Mouse (Mus musculus): ENCODE measurements at regions not wholly inside any gene's neighbourhood (a gene's known extent, or its start where the extent isn't known, plus 50 kb on each side); places are given as distances from the start of the nearest gene placed in this dataset.

DNA sequence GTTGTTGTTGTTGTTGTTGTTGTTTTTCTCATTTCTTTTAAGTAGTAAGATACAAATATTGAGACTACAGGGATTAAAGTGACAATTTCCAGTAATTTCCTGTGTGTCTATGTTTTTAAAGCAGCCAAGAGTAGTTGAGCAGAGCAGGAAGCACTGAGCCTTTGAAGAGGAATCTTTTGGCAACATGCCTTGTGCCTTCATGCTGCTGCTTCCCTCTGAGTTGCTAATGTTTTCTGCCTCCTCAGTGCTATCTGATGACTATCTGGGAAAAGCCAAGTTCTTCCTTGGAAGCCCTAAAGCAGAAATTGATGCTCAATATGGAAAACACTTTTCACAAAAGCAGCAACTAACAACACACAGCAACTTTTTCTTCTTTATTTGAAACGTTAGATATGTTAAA lies 634.2 kb downstream of the Serpinb8 start:
- Histone ChIP-seq H3K27ac (ENCODE audit: insufficient read depth, low read length) (no peak overlapping the region), H3K4me3 (ENCODE audit: insufficient read depth, low read length) (no peak overlapping the region), H3K4me1 (ENCODE audit: control insufficient read depth, insufficient read depth, low read length) (no peaks in the 10 kb centered on the region)
- TF ChIP-seq CTCF (IDR thresholded peaks at IDR 0.05; ENCODE audit: borderline replicate concordance, insufficient read depth, low read length) (no peak), POLR2A (IDR thresholded peaks at IDR 0.05; ENCODE audit: low read depth, low read length) (no peak)

DNA sequence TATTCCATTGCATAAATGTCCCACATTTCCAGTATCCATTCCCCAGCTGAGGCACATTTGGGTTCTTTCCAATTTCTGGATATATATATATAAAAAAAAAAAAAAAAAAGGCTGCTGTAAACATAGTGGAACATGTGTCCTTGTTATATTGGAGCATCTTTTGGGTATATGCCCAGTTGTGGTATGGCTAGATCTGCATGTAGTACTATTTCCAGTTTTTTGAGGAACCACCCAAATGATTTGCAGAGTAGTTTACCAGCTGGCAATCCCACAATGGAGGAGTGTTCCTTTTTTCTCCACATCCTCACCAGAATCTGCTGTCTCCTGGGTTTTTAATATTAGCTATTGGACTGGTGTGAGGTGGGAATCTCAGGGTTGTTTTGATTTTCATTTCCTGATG lies 650.3 kb downstream of the Serpinb8 start:
- H3K4me1 ChIP-seq (ENCODE audit: control insufficient read depth, insufficient read depth, low read length) = no peaks in the 10 kb centered on the region
- TF ChIP-seq POLR2A (IDR thresholded peaks at IDR 0.05; ENCODE audit: low read depth, low read length) (no peak), CTCF (IDR thresholded peaks at IDR 0.05; ENCODE audit: borderline replicate concordance, insufficient read depth, low read length) (no peak)
- no peak overlapping the region for H3K27ac ChIP-seq (ENCODE audit: insufficient read depth, low read length)
- no peak overlapping the region for H3K4me3 ChIP-seq (ENCODE audit: insufficient read depth, low read length)

DNA sequence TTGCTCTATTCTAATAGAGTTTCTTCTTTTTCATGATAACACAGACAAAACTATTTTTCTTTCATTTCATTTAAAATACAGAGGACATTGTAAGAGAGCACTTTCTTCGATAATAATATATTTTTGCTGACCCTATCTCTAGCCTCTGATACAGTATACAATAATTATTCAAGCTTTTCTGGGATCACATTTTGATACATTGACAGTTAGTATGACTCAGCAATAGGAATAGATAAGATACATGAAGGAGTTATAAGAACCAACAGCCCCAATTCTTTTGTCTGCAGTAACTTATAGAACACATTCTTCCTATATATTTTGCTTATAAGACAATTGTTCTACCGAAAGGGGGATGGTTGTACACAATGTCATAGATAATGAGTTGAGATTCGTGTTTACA lies 665.3 kb downstream of the Serpinb8 start:
- H3K27ac ChIP-seq (ENCODE audit: insufficient read depth, low read length) = no peak overlapping the region
- TF ChIP-seq CTCF (IDR thresholded peaks at IDR 0.05; ENCODE audit: borderline replicate concordance, insufficient read depth, low read length) = no peak
- TF ChIP-seq POLR2A (IDR thresholded peaks at IDR 0.05; ENCODE audit: low read depth, low read length) = no peak
- H3K4me1 ChIP-seq (ENCODE audit: control insufficient read depth, insufficient read depth, low read length) = no peaks in the 10 kb centered on the region
- H3K4me3 ChIP-seq (ENCODE audit: insufficient read depth, low read length) = no peak overlapping the region

DNA sequence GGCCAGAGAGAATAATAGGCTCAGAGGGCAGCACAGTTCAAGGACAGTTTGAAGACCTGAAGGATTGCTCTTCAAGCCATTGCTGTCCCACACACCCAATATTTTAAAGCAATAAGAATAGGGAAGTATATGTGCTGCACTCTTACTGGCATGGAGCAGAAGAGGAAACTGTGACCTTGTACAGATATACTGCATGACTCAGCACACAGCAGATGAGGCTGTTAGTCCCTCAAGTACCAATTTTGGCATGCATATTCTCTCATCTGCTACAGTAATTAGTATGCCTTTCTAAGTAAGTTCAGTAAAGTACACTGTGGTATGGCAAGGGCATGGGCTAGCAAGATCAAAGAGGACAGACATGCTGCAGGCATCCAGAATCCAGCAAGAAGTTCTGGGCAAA lies 669.5 kb downstream of the Serpinb8 start:
- Histone ChIP-seq H3K4me1 (ENCODE audit: control insufficient read depth, insufficient read depth, low read length) (no peaks in the 10 kb centered on the region), H3K4me3 (ENCODE audit: insufficient read depth, low read length) (no peak overlapping the region), H3K27ac (ENCODE audit: insufficient read depth, low read length) (no peak overlapping the region)
- no peak for TF ChIP-seq CTCF (IDR thresholded peaks at IDR 0.05; ENCODE audit: borderline replicate concordance, insufficient read depth, low read length)
- TF ChIP-seq POLR2A (IDR thresholded peaks at IDR 0.05; ENCODE audit: low read depth, low read length) = no peak

DNA sequence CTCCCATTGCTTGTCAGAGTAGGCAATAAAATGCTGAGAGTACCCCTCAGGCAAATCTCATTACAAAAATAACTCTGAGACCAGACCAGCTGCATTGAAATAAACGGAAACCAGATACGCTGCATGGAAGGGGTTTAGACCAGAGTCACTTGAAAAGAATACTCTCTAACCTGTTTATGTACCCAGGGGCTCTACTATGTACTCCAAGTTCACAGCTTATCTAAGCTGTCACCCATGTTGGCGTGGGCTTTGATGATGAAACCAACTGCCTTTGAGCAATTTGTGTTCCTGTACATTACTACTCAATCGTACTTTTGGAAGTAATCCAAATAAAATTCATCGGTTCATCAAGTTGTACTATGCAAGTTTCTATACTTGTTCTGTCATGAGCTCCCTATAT lies 692.3 kb downstream of the Serpinb8 start:
- no peak overlapping the region for H3K4me3 ChIP-seq (ENCODE audit: insufficient read depth, low read length)
- H3K4me1 ChIP-seq (ENCODE audit: control insufficient read depth, insufficient read depth, low read length) = no peaks in the 10 kb centered on the region
- H3K27ac ChIP-seq (ENCODE audit: insufficient read depth, low read length) = no peak overlapping the region

DNA sequence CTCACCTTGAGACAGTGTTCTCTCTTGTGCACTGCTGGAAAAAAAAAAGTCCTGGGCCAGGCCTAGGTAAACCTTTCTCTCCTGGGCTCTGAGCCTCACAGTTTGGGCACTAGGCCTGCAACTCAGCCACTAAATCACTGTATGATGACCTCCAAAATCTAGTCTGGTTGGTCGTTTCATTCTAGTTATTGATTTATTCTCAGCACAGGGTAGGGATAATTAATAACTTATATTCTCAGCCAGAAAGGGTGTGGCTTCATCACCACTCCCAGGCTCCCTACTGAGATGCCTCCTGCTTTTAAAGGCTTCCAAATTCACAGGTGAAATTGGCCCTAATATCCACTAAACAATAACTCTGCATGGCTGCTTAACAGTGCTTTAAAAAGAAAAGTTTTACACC lies 696.8 kb downstream of the Serpinb8 start:
- Histone ChIP-seq H3K4me1 (ENCODE audit: control insufficient read depth, insufficient read depth, low read length) (no peaks in the 10 kb centered on the region), H3K4me3 (ENCODE audit: insufficient read depth, low read length) (no peak overlapping the region), H3K27ac (ENCODE audit: insufficient read depth, low read length) (no peak overlapping the region)
- TF ChIP-seq CTCF (IDR thresholded peaks at IDR 0.05; ENCODE audit: borderline replicate concordance, insufficient read depth, low read length) = no peak
- TF ChIP-seq POLR2A (IDR thresholded peaks at IDR 0.05; ENCODE audit: low read depth, low read length) = no peak

More for the DNA sequence above, 692.3 kb downstream of the Serpinb8 start:
- TF ChIP-seq POLR2A (IDR thresholded peaks at IDR 0.05; ENCODE audit: low read depth, low read length) = no peak
- no peak for TF ChIP-seq CTCF (IDR thresholded peaks at IDR 0.05; ENCODE audit: borderline replicate concordance, insufficient read depth, low read length)
